Mouse (Mus musculus) kidney, postnatal 4 days (tissue): ENCODE results near the gene Akap11.

Experiments
- DNase-seq, 2 experiments: peaks; one replicate each; pipeline ENCODE4 v3.0.0; 2021; ENCODE audit warnings: mixed read lengths in 2 of 2

Akap11 gene

GRCm38 (mm10) chr14:78526907-78527306 lies 9.7 kb downstream of the Akap11 start:
- no peak for DNase-seq

GRCm38 (mm10) chr14:78526475-78526874 lies 10.1 kb downstream of the Akap11 start:
- DNase-seq, result no peak

GRCm38 (mm10) chr14:78525611-78526457 lies 10.8 kb downstream of the Akap11 start:
- no peak for DNase-seq

- no peak for DNase-seq
Measured at GRCm38 (mm10) chr14:78525059-78525458, 11.5 kb downstream of the Akap11 start.

GRCm38 (mm10) chr14:78510713-78511112 lies 25.9 kb downstream of the Akap11 start:
- peak in 1 of 2 experiments; percentile 25 for DNase-seq

- DNase-seq, result no peak
Measured at GRCm38 (mm10) chr14:78509791-78510190, 26.8 kb downstream of the Akap11 start.

- no peak for DNase-seq
Measured at GRCm38 (mm10) chr14:78500578-78500977, 36.0 kb downstream of the Akap11 start.

GRCm38 (mm10) chr14:78496691-78497090 lies 39.9 kb downstream of the Akap11 start:
- no peak for DNase-seq

GRCm38 (mm10) chr14:78495241-78495640 lies 41.4 kb downstream of the Akap11 start:
- no peak for DNase-seq

GRCm38 (mm10) chr14:78492602-78493001 lies 44.0 kb downstream of the Akap11 start:
- DNase-seq, result no peak

- DNase-seq, result no peak
Measured at GRCm38 (mm10) chr14:78491432-78491831, 45.2 kb downstream of the Akap11 start.

- DNase-seq, result peak; percentile 67 to 75
Measured at GRCm38 (mm10) chr14:78482385-78483231, 54.0 kb downstream of the Akap11 start.

GRCm38 (mm10) chr14:78474058-78474457 lies 62.5 kb downstream of the Akap11 start:
- no peak for DNase-seq

- DNase-seq, result no peak
Measured at GRCm38 (mm10) chr14:78470714-78471113, 65.9 kb downstream of the Akap11 start.

- DNase-seq, result peak; percentile 25 to 47
Measured at GRCm38 (mm10) chr14:78468991-78469390, 67.6 kb downstream of the Akap11 start.

- no peak for DNase-seq
Measured at GRCm38 (mm10) chr14:78467994-78468393, 68.6 kb downstream of the Akap11 start.

- no peak for DNase-seq
Measured at GRCm38 (mm10) chr14:78464353-78464752, 72.3 kb downstream of the Akap11 start.

GRCm38 (mm10) chr14:78459121-78459520 lies 77.5 kb downstream of the Akap11 start:
- DNase-seq, result no peak

GRCm38 (mm10) chr14:78458705-78459104 lies 77.9 kb downstream of the Akap11 start:
- no peak for DNase-seq

- no peak for DNase-seq
Measured at GRCm38 (mm10) chr14:78454970-78455369, 81.6 kb downstream of the Akap11 start.

GRCm38 (mm10) chr14:78448807-78449406 lies 87.7 kb downstream of the Akap11 start:
- no peak for DNase-seq

GRCm38 (mm10) chr14:78448017-78448416 lies 88.6 kb downstream of the Akap11 start:
- DNase-seq, result no peak

GRCm38 (mm10) chr14:78447542-78447941 lies 89.1 kb downstream of the Akap11 start:
- no peak for DNase-seq
